Mouse (Mus musculus): ENCODE results near the gene Mex3a.

GRCm38 (mm10) chr3:88505765-88506164 is 26.4 kb upstream of the Mex3a start:
- TF ChIP-seq CTCF (IDR thresholded peaks at IDR 0.05; ENCODE audit: low read depth, low read length) (no peak), POLR2A (IDR thresholded peaks at IDR 0.05; ENCODE audit: extremely low read depth, insufficient read depth, low read length) (no peak)

All from liver, adult 2 months (tissue).